Mouse (Mus musculus): ENCODE measurements around the gene Lpcat2. TPM values are rescaled to one million over a fixed set of nuclear protein-coding genes. Genes with fewer than 3 reads are reported as not detected.

Lpcat2 gene
- total RNA-seq, 2 experiments from 2014 or later = 0.42 to 1.3 TPM

Small RNAs within 50 kb of the gene (microRNA-seq; reads per million reads assigned to microRNA genes)
- gene Gm22151 = 0 reads per million in 2 experiments

Other genes starting within 250 kb of the Lpcat2 start
- not detected for gene Irx6, start 181.1 kb upstream of the Lpcat2 start, total RNA-seq (2021)
- gene Mmp2, start 28.0 kb upstream of the Lpcat2 start, total RNA-seq (2021) = 100 to 1,000 TPM; 127 to 151 TPM
- not detected for gene Capns2, start 46.1 kb downstream of the Lpcat2 start, total RNA-seq (2021)
- under 1 TPM; 0.11 to 0.49 TPM for gene Slc6a2, start 104.7 kb downstream of the Lpcat2 start, total RNA-seq (2021)
- gene Ces1a, start 192.9 kb downstream of the Lpcat2 start, total RNA-seq (2021) = not detected
- not detected for gene Ces1b, start 224.7 kb downstream of the Lpcat2 start, total RNA-seq (2021)

Data from gastrocnemius, postnatal 14 days (tissue).